Mouse (Mus musculus) stomach, postnatal 0 days (tissue): Measurements from ENCODE around the gene Tbrg1. TPM values are rescaled to one million over a fixed set of nuclear protein-coding genes. Genes with fewer than 3 reads are reported as not detected.

Experiments used
- ATAC-seq: fragments of 200-750 bp; cut with Nextera tagmentation; 2 replicates; pipeline ENCODE4 v1.8.0; 2017; ENCODE audit not compliant: low FRiP score, low TSS enrichment
- DNase-seq: peaks from one replicate; pipeline ENCODE4 v3.0.0-alpha.2; 2016; ENCODE audit warnings: low spot score
- H3K27ac ChIP-seq: fragments of 300-500 bp; sonication (generic); replicated peaks from 2 replicates; pipeline ENCODE4 v1.5.1; 2014; ENCODE audit warnings: mild to moderate bottlenecking, control low read depth
- H3K27me3 ChIP-seq: fragments of 300-500 bp; sonication (generic); 2 replicates; pipeline ENCODE4 v1.6.1; 2014; ENCODE audit warnings: low read length; ENCODE audit not compliant: control insufficient read depth, insufficient read depth
- H3K36me3 ChIP-seq: fragments of 300-500 bp; sonication (generic); 2 replicates; pipeline ENCODE4 v1.6.1; 2014; ENCODE audit warnings: low read length, mixed read lengths; ENCODE audit not compliant: control insufficient read depth, insufficient read depth
- H3K4me1 ChIP-seq: fragments of 300-500 bp; sonication (generic); replicated peaks from 2 replicates; pipeline ENCODE4 v1.6.1; 2014; ENCODE audit warnings: antibody characterized with exemption; ENCODE audit not compliant: control insufficient read depth, insufficient read depth
- H3K4me2 ChIP-seq: fragments of 300-500 bp; sonication (generic); replicated peaks from 2 replicates; pipeline ENCODE4 v1.6.1; 2014; ENCODE audit warnings: low read depth, mild to moderate bottlenecking, control low read depth, moderate library complexity
- H3K4me3 ChIP-seq: fragments of 300-500 bp; sonication (generic); 2 replicates; pipeline ENCODE4 v1.5.1; 2014; ENCODE audit warnings: low read depth, low read length, control low read depth
- H3K9ac ChIP-seq: fragments of 300-500 bp; sonication (generic); 2 replicates; pipeline ENCODE4 v1.6.1; 2014; ENCODE audit warnings: mild to moderate bottlenecking, low read length, control low read depth, mixed read lengths
- H3K9me3 ChIP-seq: fragments of 300-500 bp; sonication (generic); 2 replicates; pipeline ENCODE4 v1.6.1; 2016; ENCODE audit warnings: low read length; ENCODE audit not compliant: control insufficient read depth
- CTCF ChIP-seq: IDR thresholded peaks from 2 replicates; pipeline ENCODE4 v1.5.1; 2016; ENCODE audit warnings: antibody characterized with exemption, low read depth, mild to moderate bottlenecking, moderate library complexity
- EP300 ChIP-seq: optimal IDR thresholded peaks from 2 replicates; pipeline ENCODE3; 2016; ENCODE audit warnings: antibody characterized with exemption
- WGBS: fragments of 180-500 bp; shearing (Covaris S2); extraction: QIAGEN DNeasy Blood & Tissue Kit; methylation state at CpG from one replicate; pipeline ENCODE4 v1.1.7; 2014; 5-methylcytosine and 5-hydroxymethylcytosine counted together
- polyA plus RNA-seq: library from polyadenylated mRNA; unstranded; fragments of >200 nt; fragmentation: Nextera tagmentation; extraction: Ambion mirVana; gene quantifications from 2 replicates; pipeline ENCODE4 v1.2.1, GENCODE M21; 2015

Gene Tbrg1
- polyA plus RNA-seq, 1 experiment from 2014 or later = 180 TPM

DNA sequence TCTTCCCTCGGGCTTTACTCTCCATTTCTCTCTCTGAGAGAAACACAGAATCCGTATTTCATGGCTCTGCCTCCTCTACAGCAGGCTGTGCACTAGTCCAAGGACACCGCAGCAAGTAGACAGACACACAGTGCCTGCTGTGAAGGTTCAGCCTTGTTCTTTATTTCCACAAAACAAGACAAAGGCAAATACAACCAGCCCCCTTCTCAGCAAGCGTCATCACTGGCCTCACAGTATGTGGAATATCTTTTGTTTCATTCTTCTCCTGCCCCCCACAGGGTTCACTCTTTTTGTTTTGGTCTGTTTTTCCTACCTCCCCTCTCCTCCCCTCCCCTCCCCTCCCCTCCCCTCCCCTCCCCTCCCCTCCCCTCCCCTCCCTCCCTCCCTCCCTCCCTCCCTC is 28.5 kb downstream of the Tbrg1 start:
- Histone ChIP-seq H3K27ac (no peak overlapping the region), H3K9ac (no peak overlapping the region), H3K27me3 (no peaks in the 10 kb centered on the region), H3K4me3 (no peak overlapping the region), H3K4me1 (no peaks in the 10 kb centered on the region), H3K4me2 (no peak overlapping the region), H3K36me3 (no peaks in the 10 kb centered on the region), H3K9me3 (no peaks in the 10 kb centered on the region)
- 78% methylated on average over 4 of the region's 4 CpGs for WGBS
- DNase-seq (no peak), ATAC-seq (no peak)
- TF ChIP-seq EP300 (no peak), CTCF (no peak)

DNA sequence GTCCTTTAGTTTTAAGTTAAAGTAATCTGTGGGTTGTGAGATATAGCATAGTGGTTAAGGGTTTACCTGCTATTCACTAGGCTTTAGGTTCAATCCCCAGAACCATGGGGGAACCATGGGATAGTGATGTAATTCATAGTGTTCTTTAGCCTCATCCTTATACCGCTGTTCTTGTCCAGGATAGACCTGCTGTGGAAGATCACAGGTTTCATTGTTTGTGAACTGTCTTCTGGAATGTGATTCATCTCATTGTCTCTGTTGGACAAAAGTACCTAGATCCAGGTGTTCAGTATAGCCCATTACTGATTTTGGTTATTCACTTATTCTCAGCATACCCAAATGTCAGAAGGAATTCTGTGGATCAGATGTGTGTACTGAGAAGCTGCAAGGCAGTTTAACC is 29.8 kb downstream of the Tbrg1 start:
- Histone ChIP-seq H3K4me1 (no peaks in the 10 kb centered on the region), H3K9me3 (no peaks in the 10 kb centered on the region), H3K9ac (no peak overlapping the region), H3K27me3 (no peaks in the 10 kb centered on the region), H3K4me2 (no peak overlapping the region), H3K36me3 (no peaks in the 10 kb centered on the region), H3K27ac (no peak overlapping the region), H3K4me3 (no peak overlapping the region)
- DNase-seq = no peak
- TF ChIP-seq CTCF = no peak
- TF ChIP-seq EP300 = no peak
- no peak for ATAC-seq
- 94% methylated on average over 1 of the region's 1 CpGs for WGBS

DNA sequence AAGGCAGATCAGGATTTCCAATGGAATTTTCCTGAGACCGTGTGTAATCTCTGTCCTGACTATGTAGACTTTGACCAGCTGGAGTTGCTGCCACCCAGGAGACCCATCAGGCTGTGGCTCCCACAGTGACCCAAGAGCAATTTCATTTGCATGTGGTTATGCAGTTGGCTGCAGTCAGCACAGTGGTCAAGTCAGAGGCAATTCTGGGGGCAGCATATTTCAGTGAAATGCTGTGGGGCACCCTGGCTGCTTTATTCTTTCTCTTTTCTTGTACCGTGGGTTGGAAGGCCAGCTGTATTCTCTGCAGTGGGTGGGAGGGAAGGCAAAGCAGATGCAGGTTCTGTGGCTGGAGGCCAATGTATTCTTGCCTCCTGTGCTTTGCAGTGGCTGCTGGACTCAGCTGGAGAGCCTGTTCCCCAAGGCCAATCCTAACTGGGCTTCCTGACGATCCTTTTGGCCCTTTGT is 31.0 kb downstream of the Tbrg1 start:
- ATAC-seq (no peak), DNase-seq (no peak)
- H3K36me3 ChIP-seq = no peaks in the 10 kb centered on the region
- no peak overlapping the region for H3K9ac ChIP-seq
- H3K9me3 ChIP-seq = no peaks in the 10 kb centered on the region
- whole genome bisulfite sequencing = 26% methylated on average over 3 of the region's 3 CpGs
- no peaks in the 10 kb centered on the region for H3K27me3 ChIP-seq
- H3K4me1 ChIP-seq = no peaks in the 10 kb centered on the region
- TF ChIP-seq CTCF = no peak
- TF ChIP-seq EP300 = no peak
- no peak overlapping the region for H3K27ac ChIP-seq
- H3K4me3 ChIP-seq = no peak overlapping the region
- H3K4me2 ChIP-seq = no peak overlapping the region

- H3K27me3 ChIP-seq = no peaks in the 10 kb centered on the region
- no peaks in the 10 kb centered on the region for H3K36me3 ChIP-seq
- no peaks in the 10 kb centered on the region for H3K9me3 ChIP-seq
- no peak overlapping the region for H3K4me3 ChIP-seq
- WGBS = 51% methylated on average over 7 of the region's 7 CpGs
- TF ChIP-seq CTCF (no peak), EP300 (no peak)
- no peak overlapping the region for H3K4me2 ChIP-seq
- H3K9ac ChIP-seq = no peak overlapping the region
- no peaks in the 10 kb centered on the region for H3K4me1 ChIP-seq
- no peak overlapping the region for H3K27ac ChIP-seq
- ATAC-seq (no peak), DNase-seq (no peak)
Measured at GRCm38 (mm10) chr9:37625641-37626040, 31.5 kb downstream of the Tbrg1 start.

DNA sequence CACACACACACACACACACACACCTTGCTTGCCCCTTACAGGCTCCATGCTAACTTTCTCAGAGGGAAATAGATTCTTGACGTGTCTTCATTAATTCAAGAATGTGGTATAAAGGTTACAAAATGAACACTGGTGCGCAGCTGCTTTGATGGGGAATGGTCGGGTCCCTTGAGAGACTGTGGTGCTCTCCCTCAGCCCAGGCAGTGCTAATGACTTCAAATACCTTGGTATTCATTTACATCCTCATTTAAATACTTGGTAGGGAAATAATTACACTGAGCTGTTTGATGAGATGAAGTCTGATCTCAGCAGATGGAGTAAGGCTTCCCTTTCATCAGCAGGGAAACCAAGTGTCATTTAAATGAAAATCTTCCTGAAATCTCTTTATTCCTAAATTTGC is 32.0 kb downstream of the Tbrg1 start:
- H3K4me3 ChIP-seq = no peak overlapping the region
- WGBS = 71% methylated on average over 3 of the region's 3 CpGs
- TF ChIP-seq EP300 (no peak), CTCF (no peak)
- H3K4me1 ChIP-seq = no peaks in the 10 kb centered on the region
- DNase-seq (no peak), ATAC-seq (no peak)
- H3K4me2 ChIP-seq = no peak overlapping the region
- H3K27me3 ChIP-seq = no peaks in the 10 kb centered on the region
- H3K9me3 ChIP-seq = no peaks in the 10 kb centered on the region
- H3K36me3 ChIP-seq = no peaks in the 10 kb centered on the region
- no peak overlapping the region for H3K27ac ChIP-seq
- no peak overlapping the region for H3K9ac ChIP-seq

DNA sequence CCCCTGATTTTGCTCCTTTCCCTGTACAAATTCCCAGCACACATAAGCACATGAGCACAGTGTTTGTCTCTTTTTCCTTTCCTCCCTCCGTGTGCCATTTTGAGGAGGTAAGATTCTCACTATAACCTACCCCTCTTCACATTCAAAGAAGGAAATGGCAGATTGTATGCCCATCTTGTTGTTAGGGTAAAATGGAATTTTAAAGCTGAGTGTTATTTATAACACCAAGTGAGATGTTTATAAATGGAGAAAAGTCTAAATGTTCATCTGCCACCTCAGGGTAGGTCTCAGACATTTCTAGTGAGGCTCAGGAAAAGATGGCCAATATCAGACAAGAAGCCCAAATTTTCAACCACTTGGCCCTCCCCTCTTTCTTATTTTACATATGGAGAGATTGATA is 32.6 kb downstream of the Tbrg1 start:
- WGBS = 75% methylated on average over 1 of the region's 1 CpGs
- Histone ChIP-seq H3K4me2 (no peak overlapping the region), H3K4me1 (no peaks in the 10 kb centered on the region), H3K9ac (no peak overlapping the region), H3K27me3 (no peaks in the 10 kb centered on the region), H3K9me3 (no peaks in the 10 kb centered on the region), H3K4me3 (no peak overlapping the region), H3K27ac (no peak overlapping the region), H3K36me3 (no peaks in the 10 kb centered on the region)
- TF ChIP-seq CTCF = no peak
- TF ChIP-seq EP300 = no peak
- ATAC-seq (no peak), DNase-seq (no peak)
